Mouse (Mus musculus): Measurements from ENCODE around the gene Vmn1r53. TPM values are rescaled to one million over a fixed set of nuclear protein-coding genes. Genes with fewer than 3 reads are reported as not detected.
"Not testable (repeated sequence)": the region's sequence is repeated elsewhere in the genome, so short reads cannot be mapped to it uniquely, and the experiment has no call there.

Vmn1r53 gene
- not detected in 2 replicates for polyA plus RNA-seq (2014; fragmentation: Nextera tagmentation; extraction: Ambion mirVana)

- 92% methylated on average over 1 of the region's 1 CpGs for WGBS
- DNase-seq (ENCODE audit: low spot score) (no peak), ATAC-seq (replicated peaks; ENCODE audit: low FRiP score, low TSS enrichment, low read depth) (no peak)
- no peak within 1 kb of the TSS for H3K4me2 ChIP-seq (ENCODE audit: low read length)
- no peaks in the 10 kb centered on the region for H3K4me1 ChIP-seq (replicated peaks; ENCODE audit: control insufficient read depth, insufficient read depth, low read length)
- no peak within 1 kb of the TSS for H3K27ac ChIP-seq (ENCODE audit: low read depth)
- H3K36me3 ChIP-seq (ENCODE audit: control insufficient read depth, insufficient read depth, low read length), result no peaks in the 10 kb centered on the region
- H3K9ac ChIP-seq (ENCODE audit: low read length), result no peak within 1 kb of the TSS
- H3K27me3 ChIP-seq (replicated peaks; ENCODE audit: control insufficient read depth, insufficient read depth, low read length), result no peaks in the 10 kb centered on the region
- no peak within 1 kb of the TSS for H3K4me3 ChIP-seq (ENCODE audit: low read depth, low read length)
- H3K9me3 ChIP-seq (ENCODE audit: control insufficient read depth, low read length), result no peaks in the 10 kb centered on the region
These were observed at the start of gene Vmn1r53 for GRCm38 (mm10) chr6:90224338-90224737. TSS of gene Vmn1r53 (minus strand) at chr6:90224438.

GRCm38 (mm10) chr6:90246000-90246399, 21.8 kb upstream of the Vmn1r53 start, which contains the start of gene Vmn1r54:
TSS of gene Vmn1r54 (plus strand) at chr6:90246300.
- no peak within 1 kb of the TSS for H3K27ac ChIP-seq (ENCODE audit: low read depth)
- no peaks in the 10 kb centered on the region for H3K9me3 ChIP-seq (ENCODE audit: control insufficient read depth, low read length)
- no peaks in the 10 kb centered on the region for H3K4me1 ChIP-seq (replicated peaks; ENCODE audit: control insufficient read depth, insufficient read depth, low read length)
- no peaks in the 10 kb centered on the region for H3K27me3 ChIP-seq (replicated peaks; ENCODE audit: control insufficient read depth, insufficient read depth, low read length)
- no peak within 1 kb of the TSS for H3K9ac ChIP-seq (ENCODE audit: low read length)
- no peak for ATAC-seq (replicated peaks; ENCODE audit: low FRiP score, low TSS enrichment, low read depth)
- 61% methylated on average over 1 of the region's 1 CpGs for WGBS
- H3K36me3 ChIP-seq (ENCODE audit: control insufficient read depth, insufficient read depth, low read length), result no peaks in the 10 kb centered on the region
- no peak within 1 kb of the TSS for H3K4me3 ChIP-seq (ENCODE audit: low read depth, low read length)
- no peak within 1 kb of the TSS for H3K4me2 ChIP-seq (ENCODE audit: low read length)
- no peak for DNase-seq (ENCODE audit: low spot score)

GRCm38 (mm10) chr6:90244019-90244418, 19.8 kb upstream of the Vmn1r53 start:
- no peak for ATAC-seq (replicated peaks; ENCODE audit: low FRiP score, low TSS enrichment, low read depth)

GRCm38 (mm10) chr6:90232681-90233080, 8.4 kb upstream of the Vmn1r53 start:
- no peak for DNase-seq (ENCODE audit: low spot score)

More at GRCm38 (mm10) chr6:90244019-90244418, 19.8 kb upstream of the Vmn1r53 start:
- no peaks in the 10 kb centered on the region for H3K27me3 ChIP-seq (replicated peaks; ENCODE audit: control insufficient read depth, insufficient read depth, low read length)
- no peaks in the 10 kb centered on the region for H3K4me1 ChIP-seq (replicated peaks; ENCODE audit: control insufficient read depth, insufficient read depth, low read length)
- no peak overlapping the region for H3K9ac ChIP-seq (ENCODE audit: low read length)
- H3K36me3 ChIP-seq (ENCODE audit: control insufficient read depth, insufficient read depth, low read length), result no peaks in the 10 kb centered on the region
- DNase-seq (ENCODE audit: low spot score), result no peak
- WGBS, result 78% methylated on average over 3 of the region's 3 CpGs
- H3K4me2 ChIP-seq (ENCODE audit: low read length), result no peak overlapping the region
- no peak overlapping the region for H3K27ac ChIP-seq (ENCODE audit: low read depth)
- no peak overlapping the region for H3K4me3 ChIP-seq (ENCODE audit: low read depth, low read length)
- H3K9me3 ChIP-seq (ENCODE audit: control insufficient read depth, low read length), result no peaks in the 10 kb centered on the region

GRCm38 (mm10) chr6:90232114-90232513, 7.9 kb upstream of the Vmn1r53 start:
- not testable (repeated sequence) for H3K36me3 ChIP-seq (ENCODE audit: control insufficient read depth, insufficient read depth, low read length); ATAC-seq (replicated peaks; ENCODE audit: low FRiP score, low TSS enrichment, low read depth); H3K4me3 ChIP-seq (ENCODE audit: low read depth, low read length); H3K27ac ChIP-seq (ENCODE audit: low read depth); H3K27me3 ChIP-seq (replicated peaks; ENCODE audit: control insufficient read depth, insufficient read depth, low read length); DNase-seq (ENCODE audit: low spot score); H3K9ac ChIP-seq (ENCODE audit: low read length); H3K4me1 ChIP-seq (replicated peaks; ENCODE audit: control insufficient read depth, insufficient read depth, low read length); H3K9me3 ChIP-seq (ENCODE audit: control insufficient read depth, low read length); H3K4me2 ChIP-seq (ENCODE audit: low read length)
- WGBS, result 75% methylated on average over 4 of the region's 4 CpGs

More at GRCm38 (mm10) chr6:90232681-90233080, 8.4 kb upstream of the Vmn1r53 start:
- Histone ChIP-seq H3K36me3 (ENCODE audit: control insufficient read depth, insufficient read depth, low read length) (no peaks in the 10 kb centered on the region), H3K4me3 (ENCODE audit: low read depth, low read length) (no peak overlapping the region), H3K4me1 (replicated peaks; ENCODE audit: control insufficient read depth, insufficient read depth, low read length) (no peaks in the 10 kb centered on the region), H3K27me3 (replicated peaks; ENCODE audit: control insufficient read depth, insufficient read depth, low read length) (no peaks in the 10 kb centered on the region), H3K9me3 (ENCODE audit: control insufficient read depth, low read length) (0 out of 2 replicates have a peak, but pooled peaks cover 3% of the 10 kb centered on the region), H3K9ac (ENCODE audit: low read length) (no peak overlapping the region), H3K4me2 (ENCODE audit: low read length) (no peak overlapping the region), H3K27ac (ENCODE audit: low read depth) (no peak overlapping the region)
- WGBS, result 60% methylated on average over 27 of the region's 27 CpGs
- no peak for ATAC-seq (replicated peaks; ENCODE audit: low FRiP score, low TSS enrichment, low read depth)

- H3K4me2 ChIP-seq (ENCODE audit: low read length); DNase-seq (ENCODE audit: low spot score); H3K9ac ChIP-seq (ENCODE audit: low read length); H3K36me3 ChIP-seq (ENCODE audit: control insufficient read depth, insufficient read depth, low read length); H3K27ac ChIP-seq (ENCODE audit: low read depth); H3K4me1 ChIP-seq (replicated peaks; ENCODE audit: control insufficient read depth, insufficient read depth, low read length); H3K4me3 ChIP-seq (ENCODE audit: low read depth, low read length); ATAC-seq (replicated peaks; ENCODE audit: low FRiP score, low TSS enrichment, low read depth); H3K9me3 ChIP-seq (ENCODE audit: control insufficient read depth, low read length); H3K27me3 ChIP-seq (replicated peaks; ENCODE audit: control insufficient read depth, insufficient read depth, low read length): not testable (repeated sequence)
- 76% methylated on average over 1 of the region's 2 CpGs for WGBS
These were observed 21.7 kb downstream of the Vmn1r53 start, which contains the start of gene V1ra8 for GRCm38 (mm10) chr6:90202493-90202892. TSS of gene V1ra8 (plus strand) at chr6:90202793.

GRCm38 (mm10) chr6:90174508-90174907, 49.7 kb downstream of the Vmn1r53 start, which contains the start of gene Vmn1r52:
TSS of gene Vmn1r52 (plus strand) at chr6:90174808.
- H3K4me2 ChIP-seq (ENCODE audit: low read length), result no peak within 1 kb of the TSS
- H3K27me3 ChIP-seq (replicated peaks; ENCODE audit: control insufficient read depth, insufficient read depth, low read length), result no peaks in the 10 kb centered on the region
- no peak for DNase-seq (ENCODE audit: low spot score)
- ATAC-seq (replicated peaks; ENCODE audit: low FRiP score, low TSS enrichment, low read depth), result no peak
- no peak within 1 kb of the TSS for H3K9ac ChIP-seq (ENCODE audit: low read length)
- peaks cover 2% of the 10 kb centered on the region; the same call in 1 of the 2 replicates for H3K9me3 ChIP-seq (ENCODE audit: control insufficient read depth, low read length)
- H3K4me3 ChIP-seq (ENCODE audit: low read depth, low read length), result no peak within 1 kb of the TSS
- no peaks in the 10 kb centered on the region for H3K36me3 ChIP-seq (ENCODE audit: control insufficient read depth, insufficient read depth, low read length)
- 70% methylated on average over 2 of the region's 2 CpGs for WGBS
- H3K4me1 ChIP-seq (replicated peaks; ENCODE audit: control insufficient read depth, insufficient read depth, low read length), result no peaks in the 10 kb centered on the region
- no peak within 1 kb of the TSS for H3K27ac ChIP-seq (ENCODE audit: low read depth)

Other genes with a start within 250 kb of the Vmn1r53 start
- gene Vmn1r47, start 208.3 kb downstream of the Vmn1r53 start, polyA plus RNA-seq (2014; fragmentation: Nextera tagmentation; extraction: Ambion mirVana), result not detected in 2 replicates
- not detected in 2 replicates for gene Vmn1r48, start 187.6 kb downstream of the Vmn1r53 start, polyA plus RNA-seq (2014; fragmentation: Nextera tagmentation; extraction: Ambion mirVana)
- gene Vmn1r49, start 145.9 kb downstream of the Vmn1r53 start, polyA plus RNA-seq (2014; fragmentation: Nextera tagmentation; extraction: Ambion mirVana), result not detected in 2 replicates
- not detected in 2 replicates for gene Vmn1r50, start 123.0 kb downstream of the Vmn1r53 start, polyA plus RNA-seq (2014; fragmentation: Nextera tagmentation; extraction: Ambion mirVana)
- gene Vmn1r51, start 101.8 kb downstream of the Vmn1r53 start, polyA plus RNA-seq (2014; fragmentation: Nextera tagmentation; extraction: Ambion mirVana), result 0.04 TPM in 1 of 2 replicates, not detected in the other
- not detected in 2 replicates for gene Vmn1r52, start 49.6 kb downstream of the Vmn1r53 start, polyA plus RNA-seq (2014; fragmentation: Nextera tagmentation; extraction: Ambion mirVana)
- gene V1ra8, start 21.6 kb downstream of the Vmn1r53 start, polyA plus RNA-seq (2014; fragmentation: Nextera tagmentation; extraction: Ambion mirVana), result not detected in 2 replicates
- gene Vmn1r54, start 21.9 kb upstream of the Vmn1r53 start, polyA plus RNA-seq (2014; fragmentation: Nextera tagmentation; extraction: Ambion mirVana), result not detected in 2 replicates
- gene BC048671, start 76.8 kb upstream of the Vmn1r53 start, polyA plus RNA-seq (2014; fragmentation: Nextera tagmentation; extraction: Ambion mirVana), result not detected in 2 replicates
- gene Chst13, start 100.7 kb upstream of the Vmn1r53 start, polyA plus RNA-seq (2014; fragmentation: Nextera tagmentation; extraction: Ambion mirVana), result 0.28 and 0.46 TPM in 2 replicates
- not detected in 2 replicates for gene Uroc1, start 108.8 kb upstream of the Vmn1r53 start, polyA plus RNA-seq (2014; fragmentation: Nextera tagmentation; extraction: Ambion mirVana)
- 9.7 and 9.9 TPM in 2 replicates for gene Zxdc, start 145.1 kb upstream of the Vmn1r53 start, polyA plus RNA-seq (2014; fragmentation: Nextera tagmentation; extraction: Ambion mirVana)
- 0.46 TPM in 2 replicates for gene Cfap100, start 204.4 kb upstream of the Vmn1r53 start, polyA plus RNA-seq (2014; fragmentation: Nextera tagmentation; extraction: Ambion mirVana)
- gene Klf15, start 238.1 kb upstream of the Vmn1r53 start, polyA plus RNA-seq (2014; fragmentation: Nextera tagmentation; extraction: Ambion mirVana), result 3.0 and 5.1 TPM in 2 replicates